Mouse (Mus musculus) megakaryocyte, embryonic 14.5 days (primary cell): Measurements from ENCODE around the gene Pak6. TPM values are rescaled to one million over a fixed set of nuclear protein-coding genes. Genes with fewer than 3 reads are reported as not detected.
A peak's percentile ranks its signal among the peaks of the same experiment; 100 is the strongest.

ENCODE experiments used
- H3K27me3 ChIP-seq: replicated peaks from 2 replicates; pipeline ENCODE3; 2012; ENCODE audit warnings: inconsistent platforms
- H3K36me3 ChIP-seq: replicated peaks from 2 replicates; pipeline ENCODE3; 2012; ENCODE audit warnings: low read length, inconsistent platforms, mixed read lengths
- H3K4me1 ChIP-seq: 2 replicates; pipeline ENCODE4 v1.6.1; 2012; ENCODE audit warnings: inconsistent platforms
- H3K4me3 ChIP-seq: replicated peaks from 2 replicates; pipeline ENCODE3; 2012; ENCODE audit warnings: moderate library complexity, mild to moderate bottlenecking, inconsistent platforms
- H3K9me3 ChIP-seq: 2 replicates; pipeline ENCODE4 v1.6.1; 2012; ENCODE audit warnings: inconsistent platforms
- FLI1 ChIP-seq: IDR thresholded peaks from 2 replicates; pipeline ENCODE4 v1.6.1; 2012; ENCODE audit warnings: low read length, inconsistent platforms, mixed read lengths
- GATA1 ChIP-seq: IDR thresholded peaks from 3 replicates; pipeline ENCODE4 v1.6.1; 2012; ENCODE audit warnings: mixed read lengths, low read length, inconsistent platforms, borderline replicate concordance
- polyA plus RNA-seq: library from polyadenylated mRNA; stranded (reverse); fragments of >175 nt; gene quantifications from 2 replicates; pipeline ENCODE4 v1.2.3, GENCODE M21; 2012; ENCODE audit warnings: low replicate concordance; ENCODE audit not compliant: insufficient read depth

Gene Pak6
- polyA plus RNA-seq, 1 experiment: 8.5 TPM

GRCm38 (mm10) chr2:118676839-118677741 is 14.0 kb downstream of the Pak6 start:
- H3K4me1 ChIP-seq: peaks cover 36% of the 10 kb centered on the region
- peaks cover 61% of the 10 kb centered on the region for H3K36me3 ChIP-seq
- peak overlapping the region; percentile 87 for H3K4me3 ChIP-seq
- H3K9me3 ChIP-seq: no peaks in the 10 kb centered on the region
- H3K27me3 ChIP-seq: peaks cover 67% of the 10 kb centered on the region
- TF ChIP-seq FLI1 (no peak), GATA1 (no peak)

DNA sequence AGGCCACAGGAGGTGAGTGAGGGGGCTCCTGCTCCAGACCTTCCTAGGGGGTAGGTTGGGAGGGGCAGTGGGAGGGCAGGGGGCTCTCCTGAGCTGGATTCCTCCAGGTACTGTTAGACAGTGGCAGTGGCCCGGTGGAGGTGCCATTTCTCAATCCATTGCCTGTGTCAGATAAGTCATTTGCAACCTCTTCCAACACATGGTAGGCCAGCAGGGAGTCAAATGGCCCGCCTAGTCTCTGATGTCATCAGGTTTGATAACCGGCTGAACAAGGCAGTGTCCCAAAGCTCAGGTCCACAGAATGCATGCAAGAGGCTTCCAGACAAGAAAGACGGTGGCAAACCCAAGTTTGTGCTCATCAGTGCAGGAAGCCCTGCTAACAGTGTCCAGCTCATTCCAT is 14.7 kb downstream of the Pak6 start:
- peaks cover 61% of the 10 kb centered on the region for H3K36me3 ChIP-seq
- H3K27me3 ChIP-seq: peaks cover 60% of the 10 kb centered on the region
- H3K9me3 ChIP-seq: no peaks in the 10 kb centered on the region
- H3K4me3 ChIP-seq: no peak overlapping the region
- TF ChIP-seq FLI1: no peak
- TF ChIP-seq GATA1: no peak
- H3K4me1 ChIP-seq: peaks cover 36% of the 10 kb centered on the region

DNA sequence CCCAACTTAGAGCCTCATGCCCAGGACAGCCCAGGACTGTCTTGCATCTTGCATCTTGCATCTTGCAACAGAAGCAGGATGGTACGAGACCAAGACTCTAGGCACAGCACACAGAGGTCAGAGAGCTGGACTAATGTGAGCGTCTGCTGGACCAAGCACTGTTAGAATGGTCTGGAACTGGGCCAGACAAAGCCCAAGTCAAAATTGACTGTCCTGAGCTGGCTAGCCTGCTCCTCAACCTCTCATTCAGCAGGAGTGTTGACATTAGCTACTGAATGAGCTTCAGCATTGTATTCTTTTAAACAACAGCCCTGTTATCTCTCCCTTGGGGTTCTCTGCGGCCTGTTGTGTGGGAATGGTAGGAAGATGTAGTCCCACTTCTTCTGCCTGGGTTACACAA is 16.5 kb downstream of the Pak6 start:
- Histone ChIP-seq H3K9me3 (no peaks in the 10 kb centered on the region), H3K4me1 (peaks cover 42% of the 10 kb centered on the region), H3K36me3 (peaks cover 66% of the 10 kb centered on the region), H3K27me3 (peaks cover 52% of the 10 kb centered on the region), H3K4me3 (no peak overlapping the region)
- TF ChIP-seq GATA1: no peak
- no peak for TF ChIP-seq FLI1

DNA sequence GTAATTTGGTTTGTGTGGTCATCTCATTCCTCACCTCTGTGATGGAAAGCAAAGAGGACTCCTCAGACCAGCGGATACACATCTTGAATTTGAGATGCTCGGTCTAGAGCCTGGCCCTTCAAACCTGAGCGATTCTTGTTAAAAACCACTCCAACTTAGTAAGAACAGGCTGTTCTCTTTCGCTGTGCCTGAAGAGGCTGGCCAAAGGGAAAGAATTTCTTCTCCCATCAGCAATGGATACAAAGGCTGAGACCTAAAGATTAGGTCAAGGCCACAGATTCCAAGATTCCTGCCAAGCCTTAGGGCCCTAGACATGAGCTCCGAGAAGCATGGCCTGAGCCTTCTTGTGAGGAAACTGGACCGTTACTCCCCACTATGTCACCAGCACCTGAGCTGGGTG is 17.8 kb downstream of the Pak6 start:
- H3K36me3 ChIP-seq: peaks cover 56% of the 10 kb centered on the region
- no peaks in the 10 kb centered on the region for H3K9me3 ChIP-seq
- H3K4me3 ChIP-seq: no peak overlapping the region
- peaks cover 35% of the 10 kb centered on the region for H3K4me1 ChIP-seq
- TF ChIP-seq FLI1 (no peak), GATA1 (no peak)
- H3K27me3 ChIP-seq: peaks cover 40% of the 10 kb centered on the region

GRCm38 (mm10) chr2:118682544-118683260 is 19.6 kb downstream of the Pak6 start:
- peaks cover 55% of the 10 kb centered on the region for H3K36me3 ChIP-seq
- no peaks in the 10 kb centered on the region for H3K9me3 ChIP-seq
- H3K27me3 ChIP-seq: peaks cover 30% of the 10 kb centered on the region
- peak overlapping the region; percentile 16 for H3K4me3 ChIP-seq
- TF ChIP-seq GATA1: no peak
- TF ChIP-seq FLI1: no peak
- peaks cover 19% of the 10 kb centered on the region for H3K4me1 ChIP-seq

GRCm38 (mm10) chr2:118685088-118685487 is 22.0 kb downstream of the Pak6 start:
- peaks cover 23% of the 10 kb centered on the region for H3K27me3 ChIP-seq
- no peaks in the 10 kb centered on the region for H3K9me3 ChIP-seq
- peaks cover 57% of the 10 kb centered on the region for H3K36me3 ChIP-seq
- H3K4me1 ChIP-seq: peaks cover 19% of the 10 kb centered on the region
- TF ChIP-seq FLI1 (no peak), GATA1 (no peak)
- H3K4me3 ChIP-seq: no peak overlapping the region

- Histone ChIP-seq H3K9me3 (no peaks in the 10 kb centered on the region), H3K4me1 (peaks cover 19% of the 10 kb centered on the region), H3K27me3 (peaks cover 30% of the 10 kb centered on the region), H3K4me3 (no peak overlapping the region), H3K36me3 (peaks cover 53% of the 10 kb centered on the region)
- TF ChIP-seq FLI1: no peak
- TF ChIP-seq GATA1: no peak
These were observed 23.6 kb downstream of the Pak6 start for GRCm38 (mm10) chr2:118686693-118687092.

DNA sequence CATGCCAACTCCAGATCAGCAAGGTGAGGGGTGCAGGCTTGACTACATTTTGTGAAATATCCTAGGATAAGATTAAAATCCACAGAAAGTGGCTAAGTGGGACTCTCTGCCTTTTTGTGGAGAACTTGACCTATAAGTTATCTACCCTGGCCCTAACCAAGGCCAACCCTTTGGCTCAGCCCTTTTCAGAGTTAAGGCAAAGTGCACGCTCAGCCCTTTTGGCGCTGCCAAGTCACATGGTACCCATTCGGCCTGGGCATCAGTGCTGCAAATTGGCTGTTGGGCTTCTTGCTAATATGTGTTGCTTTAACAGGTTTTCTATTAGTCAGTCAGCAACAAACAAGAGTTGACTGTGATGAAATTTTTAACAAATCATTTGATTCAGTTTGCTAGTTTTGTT is 24.7 kb downstream of the Pak6 start:
- TF ChIP-seq GATA1 (no peak), FLI1 (no peak)
- H3K4me1 ChIP-seq: peaks cover 10% of the 10 kb centered on the region
- no peak overlapping the region for H3K4me3 ChIP-seq
- peaks cover 35% of the 10 kb centered on the region for H3K27me3 ChIP-seq
- no peaks in the 10 kb centered on the region for H3K9me3 ChIP-seq
- H3K36me3 ChIP-seq: peaks cover 47% of the 10 kb centered on the region

- Histone ChIP-seq H3K4me3 (no peak overlapping the region), H3K27me3 (peaks cover 53% of the 10 kb centered on the region), H3K36me3 (peaks cover 60% of the 10 kb centered on the region), H3K9me3 (no peaks in the 10 kb centered on the region), H3K4me1 (no peaks in the 10 kb centered on the region; the same call in none of the 2 replicates)
- TF ChIP-seq FLI1 (no peak), GATA1 (no peak)
These were observed 26.8 kb downstream of the Pak6 start for GRCm38 (mm10) chr2:118689875-118690274.
